Comparison of ENCODE assay signal across 8 mouse cellular contexts in the genomic region with DNA sequence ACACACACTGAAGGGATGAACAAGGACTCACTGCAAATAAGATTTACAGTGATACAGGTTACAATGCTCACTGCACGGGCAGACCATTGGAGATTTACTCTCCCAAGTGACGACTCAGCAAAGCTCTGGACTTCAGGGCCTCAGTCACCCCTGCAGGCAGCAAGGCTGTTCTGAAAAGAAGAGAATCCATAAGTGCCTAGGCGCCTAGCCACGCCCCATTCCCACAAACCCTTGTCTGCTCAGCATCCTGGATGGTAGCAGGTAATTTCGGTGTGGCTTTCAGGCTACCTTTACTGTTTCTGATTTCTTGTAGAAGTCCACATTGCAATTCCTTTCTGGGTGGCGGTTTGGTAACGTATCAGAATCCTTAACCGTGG. TPM values are rescaled to one million over a fixed set of nuclear protein-coding genes. Genes with fewer than 3 reads are reported as not detected.
A peak's percentile ranks its signal among the peaks of the same experiment; 100 is the strongest.
DNase-seq lines count a peak whose midpoint lies in the region; ATAC-seq lines count a peak whose summit lies in the region.
"Had no signal": no experiment of that assay in that cellular context is flagged by ENCODE, and none has a peak within 500 bp of the region (broad histone marks: within the 10 kb centered on the region; RNA-seq: fewer than 3 reads in every experiment).

No protein-coding gene starts in this region.

- 0 out of 2 replicates have a peak overlapping the region, but pooled peaks have one; percentile 41 for H3K4me2 ChIP-seq in heart, embryonic 14.5 days (ENCODE audit: low read length)
- H3K4me2 ChIP-seq in neural tube, embryonic 13.5 days: peak overlapping the region; percentile 28; the same call in 1 of the 2 replicates
- no peak overlapping the region for H3K4me2 ChIP-seq in liver, embryonic 11.5 days
- no peak overlapping the region for H3K4me2 ChIP-seq in intestine, embryonic 15.5 days (replicated peaks)
- no peak overlapping the region for H3K4me2 ChIP-seq in midbrain, embryonic 11.5 days
- H3K4me2 ChIP-seq: stomach, embryonic 15.5 days had no signal

- no peak for DNase-seq in heart, postnatal 4 days
- no peak for DNase-seq in neural tube, embryonic 10.5 days (ENCODE audit: extremely low spot score, low spot score)
- no peak for DNase-seq in liver, embryonic 11.5 days (ENCODE audit: low spot score)
- no peak for DNase-seq in midbrain, embryonic 11.5 days (ENCODE audit: low spot score, missing footprints)

- no peak for ATAC-seq in heart, embryonic 14.5 days (ENCODE audit: insufficient number of reproducible peaks, insufficient read depth, low FRiP score, low read depth)
- ATAC-seq in neural tube, embryonic 13.5 days (ENCODE audit: low read depth): no peak
- no peak for ATAC-seq in liver, embryonic 11.5 days (replicated peaks; ENCODE audit: low FRiP score)
- ATAC-seq in intestine, embryonic 15.5 days: no peak
- no peak for ATAC-seq in midbrain, embryonic 11.5 days (ENCODE audit: low FRiP score)

- H3K27ac ChIP-seq in heart, embryonic 14.5 days (replicated peaks in 1 of 2; ENCODE audit: control insufficient read depth in 1 of 2, insufficient read depth in 1 of 2, low read depth in 2 of 2, low read length in 2 of 2): no peak overlapping the region
- H3K27ac ChIP-seq in neural tube, embryonic 13.5 days (replicated peaks): no peak overlapping the region
- H3K27ac ChIP-seq in liver, embryonic 11.5 days (ENCODE audit: low read depth, low read length): peak overlapping the region; percentile 52
- H3K27ac ChIP-seq in intestine, embryonic 15.5 days: no peak overlapping the region
- H3K27ac ChIP-seq in midbrain, embryonic 11.5 days (ENCODE audit: low read depth, low read length): no peak overlapping the region
- H3K27ac ChIP-seq: stomach, embryonic 15.5 days had no signal

- peaks cover 5 to 9% of the 10 kb centered on the region in 2 experiments; a peak in 2 of 4 replicates for H3K4me1 ChIP-seq in heart, embryonic 14.5 days (ENCODE audit: control insufficient read depth in 2 of 2, insufficient read depth in 2 of 2, low read length in 2 of 2)
- peaks cover 15% of the 10 kb centered on the region for H3K4me1 ChIP-seq in neural tube, embryonic 13.5 days (replicated peaks)
- H3K4me1 ChIP-seq in liver, embryonic 11.5 days (replicated peaks; ENCODE audit: control insufficient read depth, insufficient read depth, low read length): no peaks in the 10 kb centered on the region; the same call in 1 of the 2 replicates
- no peaks in the 10 kb centered on the region for H3K4me1 ChIP-seq in intestine, embryonic 15.5 days (replicated peaks)
- H3K4me1 ChIP-seq in midbrain, embryonic 11.5 days (ENCODE audit: control insufficient read depth, insufficient read depth, low read length): peaks cover 2% of the 10 kb centered on the region; the same call in 1 of the 2 replicates

- no peaks in the 10 kb centered on the region for H3K9me3 ChIP-seq in heart, embryonic 14.5 days (ENCODE audit: control insufficient read depth, low read length)
- no peaks in the 10 kb centered on the region for H3K9me3 ChIP-seq in neural tube, embryonic 13.5 days
- H3K9me3 ChIP-seq in liver, embryonic 11.5 days (ENCODE audit: control insufficient read depth, low read length): no peaks in the 10 kb centered on the region
- no peaks in the 10 kb centered on the region for H3K9me3 ChIP-seq in intestine, embryonic 15.5 days
- no peaks in the 10 kb centered on the region for H3K9me3 ChIP-seq in midbrain, embryonic 11.5 days (ENCODE audit: control insufficient read depth, low read length)
- H3K9me3 ChIP-seq: stomach, embryonic 15.5 days had no signal

- no peak overlapping the region for H3K9ac ChIP-seq in heart, embryonic 14.5 days (ENCODE audit: low read length)
- no peak overlapping the region for H3K9ac ChIP-seq in neural tube, embryonic 13.5 days
- no peak overlapping the region for H3K9ac ChIP-seq in liver, embryonic 11.5 days (ENCODE audit: low read depth, low read length)
- no peak overlapping the region for H3K9ac ChIP-seq in intestine, embryonic 15.5 days
- no peak overlapping the region for H3K9ac ChIP-seq in midbrain, embryonic 11.5 days (ENCODE audit: low read length)
- H3K9ac ChIP-seq: stomach, embryonic 15.5 days had no signal

- WGBS in heart, embryonic 14.5 days: 72% methylated on average over 8 of the region's 8 CpGs
- WGBS in neural tube, embryonic 13.5 days: 64% methylated on average over 8 of the region's 8 CpGs
- WGBS in liver, embryonic 11.5 days: 50% methylated on average over 8 of the region's 8 CpGs
- 67% methylated on average over 8 of the region's 8 CpGs for WGBS in intestine, embryonic 15.5 days
- WGBS in midbrain, embryonic 11.5 days: 63% methylated on average over 8 of the region's 8 CpGs

- no peaks in the 10 kb centered on the region for H3K27me3 ChIP-seq in heart, embryonic 14.5 days (ENCODE audit: control insufficient read depth, insufficient read depth, low read length)
- no peaks in the 10 kb centered on the region for H3K27me3 ChIP-seq in neural tube, embryonic 13.5 days
- H3K27me3 ChIP-seq in liver, embryonic 11.5 days (replicated peaks; ENCODE audit: control insufficient read depth, insufficient read depth, low read length): no peaks in the 10 kb centered on the region
- no peaks in the 10 kb centered on the region for H3K27me3 ChIP-seq in intestine, embryonic 15.5 days (replicated peaks)
- no peaks in the 10 kb centered on the region for H3K27me3 ChIP-seq in midbrain, embryonic 11.5 days (ENCODE audit: control insufficient read depth, insufficient read depth, low read length)
- H3K27me3 ChIP-seq: stomach, embryonic 15.5 days had no signal

- peaks cover 5% of the 10 kb centered on the region for H3K36me3 ChIP-seq in heart, embryonic 14.5 days (ENCODE audit: control insufficient read depth, insufficient read depth, low read length)
- H3K36me3 ChIP-seq in neural tube, embryonic 13.5 days: peaks cover 5% of the 10 kb centered on the region
- H3K36me3 ChIP-seq in liver, embryonic 11.5 days (ENCODE audit: control insufficient read depth, insufficient read depth, low read length): 0 out of 2 replicates have a peak, but pooled peaks cover 2% of the 10 kb centered on the region
- no peaks in the 10 kb centered on the region for H3K36me3 ChIP-seq in intestine, embryonic 15.5 days
- no peaks in the 10 kb centered on the region for H3K36me3 ChIP-seq in midbrain, embryonic 11.5 days (ENCODE audit: control insufficient read depth, insufficient read depth, low read length)
- H3K36me3 ChIP-seq: stomach, embryonic 15.5 days had no signal

- H3K4me3 ChIP-seq in heart, embryonic 14.5 days (ENCODE audit: control insufficient read depth in 1 of 2, insufficient read depth in 1 of 2, low read depth in 1 of 2, low read length in 2 of 2): no peak overlapping the region
- no peak overlapping the region for H3K4me3 ChIP-seq in neural tube, embryonic 13.5 days
- H3K4me3 ChIP-seq in liver, embryonic 11.5 days (ENCODE audit: low read depth, low read length): no peak overlapping the region
- no peak overlapping the region for H3K4me3 ChIP-seq in intestine, embryonic 15.5 days (replicated peaks)
- no peak overlapping the region for H3K4me3 ChIP-seq in midbrain, embryonic 11.5 days (ENCODE audit: low read depth, low read length)
- H3K4me3 ChIP-seq: stomach, embryonic 15.5 days had no signal

RNA-seq across cellular contexts. Expression of a gene that starts 55.2 kb away (rescaled TPM):
- polyA plus RNA-seq in heart, embryonic 14.5 days (2014; fragmentation: Nextera tagmentation; extraction: Ambion mirVana): 8.8 and 8.9 TPM in 2 replicates
- total RNA-seq in heart, postnatal 4 days (2021): 10 to 100 TPM; 38.5 to 45.0 TPM
- polyA plus RNA-seq in neural tube, embryonic 13.5 days (2015; fragmentation: Nextera tagmentation; extraction: Ambion mirVana): 10.4 and 11.2 TPM in 2 replicates
- 1.3 and 2.0 TPM in 2 replicates for polyA plus RNA-seq in liver, embryonic 11.5 days (2014; fragmentation: Nextera tagmentation; extraction: Ambion mirVana)
- polyA plus RNA-seq in intestine, embryonic 15.5 days (2015; fragmentation: Nextera tagmentation; extraction: Ambion mirVana): 0.85 and 1.0 TPM in 2 replicates
- 2.9 and 3.1 TPM in 2 replicates for polyA plus RNA-seq in midbrain, embryonic 11.5 days (2014; fragmentation: Nextera tagmentation; extraction: Ambion mirVana)

RNA-seq across cellular contexts. Expression of a gene that starts 56.2 kb away (rescaled TPM):
- polyA plus RNA-seq in heart, embryonic 14.5 days (2014; fragmentation: Nextera tagmentation; extraction: Ambion mirVana): 102 and 104 TPM in 2 replicates
- 10 to 100 TPM; 78.4 to 79.7 TPM for total RNA-seq in heart, postnatal 4 days (2021)
- polyA plus RNA-seq in neural tube, embryonic 13.5 days (2015; fragmentation: Nextera tagmentation; extraction: Ambion mirVana): 130 and 134 TPM in 2 replicates
- polyA plus RNA-seq in liver, embryonic 11.5 days (2014; fragmentation: Nextera tagmentation; extraction: Ambion mirVana): 117 and 130 TPM in 2 replicates
- 69.9 and 75.8 TPM in 2 replicates for polyA plus RNA-seq in intestine, embryonic 15.5 days (2015; fragmentation: Nextera tagmentation; extraction: Ambion mirVana)
- 155 and 159 TPM in 2 replicates for polyA plus RNA-seq in midbrain, embryonic 11.5 days (2014; fragmentation: Nextera tagmentation; extraction: Ambion mirVana)

Comparison
In these comparisons a context has a peak if more than half of its experiments do, and no peak if none do; other contexts are left out.
1. H3K4me2 ChIP-seq: peak in heart, embryonic 14.5 days (single experiment) and neural tube, embryonic 13.5 days (single experiment); none in liver, embryonic 11.5 days (single experiment), intestine, embryonic 15.5 days (single experiment) and midbrain, embryonic 11.5 days (single experiment).